In the genomic region with DNA sequence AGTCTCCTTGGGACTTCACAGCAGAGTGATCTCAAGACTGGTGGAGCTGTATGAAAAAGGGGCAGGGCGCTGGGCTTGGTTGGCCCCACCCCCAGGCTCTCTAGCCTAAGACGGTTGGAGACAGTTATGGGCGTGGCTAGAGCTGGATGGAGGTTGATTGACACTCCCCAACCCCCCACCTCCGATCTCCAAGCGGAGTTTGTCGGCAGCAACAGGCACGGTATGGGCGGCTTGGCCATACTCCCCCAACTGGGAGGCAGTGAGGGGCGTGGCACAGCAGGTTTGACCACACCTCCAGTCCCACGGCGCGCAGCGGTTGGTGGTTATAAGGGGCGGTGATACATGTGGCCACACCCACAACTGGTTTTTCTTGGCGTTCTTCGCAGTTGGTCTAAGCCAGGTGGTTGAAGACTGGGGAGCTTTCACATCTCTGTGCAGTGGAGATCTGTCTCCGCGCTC, we compare ENCODE assay signal across 8 mouse cellular contexts.
DNase-seq lines count a peak whose midpoint lies in the region; ATAC-seq lines count a peak whose summit lies in the region.

No protein-coding gene starts in this region.

- H3K4me1 ChIP-seq in forebrain, embryonic 14.5 days (ENCODE audit: control insufficient read depth, insufficient read depth, low read length): peaks cover 2% of the 10 kb centered on the region; the same call in 1 of the 2 replicates
- H3K4me1 ChIP-seq in hindbrain, embryonic 12.5 days: peaks cover 11% of the 10 kb centered on the region

- 8% methylated on average over 18 of the region's 18 CpGs for WGBS in forebrain, embryonic 14.5 days
- 2% methylated on average over 18 of the region's 18 CpGs for WGBS in hindbrain, embryonic 12.5 days

- H3K9me3 ChIP-seq in forebrain, embryonic 14.5 days (replicated peaks; ENCODE audit: control insufficient read depth, low read length): no peaks in the 10 kb centered on the region
- H3K9me3 ChIP-seq in hindbrain, embryonic 12.5 days (replicated peaks): no peaks in the 10 kb centered on the region

- intact Hi-C loops in left cerebral cortex, postnatal 14 days (cut with DNase I): no loop called here

- no peak overlapping the region for H3K27ac ChIP-seq in forebrain, embryonic 14.5 days (ENCODE audit: low read depth, low read length)
- no peak overlapping the region for H3K27ac ChIP-seq in hindbrain, embryonic 12.5 days

- peak overlapping the region; percentile 11; the same call in 1 of the 2 replicates for H3K4me3 ChIP-seq in forebrain, embryonic 14.5 days (ENCODE audit: low read depth, low read length)
- H3K4me3 ChIP-seq in hindbrain, embryonic 12.5 days: peak overlapping the region; percentile 15; the same call in 1 of the 2 replicates

- 0 out of 2 replicates have a peak, but pooled peaks cover 7% of the 10 kb centered on the region for H3K27me3 ChIP-seq in forebrain, embryonic 14.5 days (replicated peaks; ENCODE audit: control insufficient read depth, insufficient read depth, low read length)
- peaks cover 25% of the 10 kb centered on the region for H3K27me3 ChIP-seq in hindbrain, embryonic 12.5 days

- DNase-seq in ES-CJ7 (ENCODE audit: low read depth, low spot score): peak; percentile 97
- DNase-seq in adrenal gland, postnatal 10 days: peak; percentile 78
- DNase-seq in forebrain, embryonic 14.5 days (ENCODE audit: low spot score): peak; percentile 72
- peak; percentile 67 to 84 for DNase-seq in left cerebral cortex, postnatal 14 days (ENCODE audit: low spot score in 2 of 2)
- peak; percentile 70 for DNase-seq in skeletal muscle tissue, adult 2 months (ENCODE audit: low read depth, low spot score)
- DNase-seq in MN1 (ENCODE audit: low spot score): no peak

- H3K4me2 ChIP-seq in forebrain, embryonic 14.5 days (ENCODE audit: low read length): peak overlapping the region; percentile 32
- H3K4me2 ChIP-seq in hindbrain, embryonic 12.5 days (replicated peaks): peak overlapping the region; percentile 46

- peak; percentile 58 for ATAC-seq in forebrain, embryonic 14.5 days
- ATAC-seq in hindbrain, embryonic 12.5 days (ENCODE audit: low FRiP score): peak; percentile 72
- peak; percentile 98 for ATAC-seq in megakaryocyte-erythroid progenitor cell, adult 5-6 weeks (replicated peaks; ENCODE audit: low FRiP score, low TSS enrichment, poor library complexity, severe bottlenecking)

- no peaks in the 10 kb centered on the region for H3K36me3 ChIP-seq in forebrain, embryonic 14.5 days (ENCODE audit: control insufficient read depth, insufficient read depth, low read length)
- no peaks in the 10 kb centered on the region for H3K36me3 ChIP-seq in hindbrain, embryonic 12.5 days

- H3K9ac ChIP-seq in forebrain, embryonic 14.5 days (ENCODE audit: low read length): no peak overlapping the region
- no peak overlapping the region for H3K9ac ChIP-seq in hindbrain, embryonic 12.5 days
